Mouse (Mus musculus): ENCODE measurements around the gene Ptdss2.

Gene Ptdss2

DNA sequence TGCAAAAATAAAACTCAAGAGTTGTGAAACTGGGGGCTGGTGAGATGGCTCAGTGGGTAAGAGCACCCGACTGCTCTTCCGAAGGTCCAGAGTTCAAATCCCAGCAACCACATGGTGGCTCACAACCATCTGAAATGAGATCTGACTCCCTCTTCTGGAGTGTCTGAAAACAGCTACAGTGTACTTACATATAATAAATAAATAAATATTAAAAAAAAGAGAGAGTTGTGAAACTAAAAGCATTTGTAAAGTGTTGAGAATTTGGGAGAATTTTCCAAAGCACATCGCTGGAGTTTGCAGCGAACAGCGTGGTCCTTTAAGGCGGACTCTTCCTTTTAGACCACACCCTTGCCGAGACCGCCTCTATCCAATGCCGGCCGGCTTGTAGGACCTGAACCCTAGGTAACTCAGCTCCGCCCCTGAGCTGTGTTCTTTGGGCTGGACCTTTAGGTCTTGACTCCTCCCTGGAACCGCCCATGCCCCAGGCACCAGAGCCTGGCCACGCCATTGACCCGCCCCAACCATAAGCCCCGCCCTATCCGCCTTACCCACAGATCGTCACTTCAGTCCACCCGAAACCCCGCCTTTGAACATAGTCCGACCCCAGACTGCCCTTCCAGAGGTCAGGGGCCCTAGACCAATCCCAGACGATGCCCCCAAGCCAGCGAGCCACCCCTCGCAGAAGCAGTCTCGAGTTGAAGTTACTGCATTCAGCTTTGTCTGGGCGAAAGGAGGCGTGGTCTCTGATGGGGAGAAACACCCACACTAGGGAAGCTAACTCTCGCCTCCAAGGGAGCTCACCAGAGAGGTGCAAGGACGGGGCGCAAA, 721 bp downstream of the Ptdss2 start:
- DNase-seq (ENCODE audit: low spot score in 2 of 2) = peak; percentile 95

DNA sequence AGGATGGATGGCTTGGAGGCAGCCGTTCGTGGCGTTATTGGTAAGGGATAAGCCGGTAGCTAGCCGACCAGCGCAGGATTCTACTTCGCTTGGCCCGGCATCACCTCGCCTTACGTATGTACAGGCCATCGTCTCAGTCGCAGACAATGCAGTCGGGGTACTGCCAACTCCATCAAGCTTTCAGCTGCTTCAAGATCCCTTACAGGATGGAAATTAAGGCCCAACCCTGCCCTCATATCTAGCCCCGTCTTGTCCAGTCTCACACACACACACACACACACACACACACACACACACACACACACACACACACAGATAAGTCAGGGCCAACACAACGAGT, 1.3 kb downstream of the Ptdss2 start:
- DNase-seq (ENCODE audit: low spot score in 2 of 2) = no peak

DNA sequence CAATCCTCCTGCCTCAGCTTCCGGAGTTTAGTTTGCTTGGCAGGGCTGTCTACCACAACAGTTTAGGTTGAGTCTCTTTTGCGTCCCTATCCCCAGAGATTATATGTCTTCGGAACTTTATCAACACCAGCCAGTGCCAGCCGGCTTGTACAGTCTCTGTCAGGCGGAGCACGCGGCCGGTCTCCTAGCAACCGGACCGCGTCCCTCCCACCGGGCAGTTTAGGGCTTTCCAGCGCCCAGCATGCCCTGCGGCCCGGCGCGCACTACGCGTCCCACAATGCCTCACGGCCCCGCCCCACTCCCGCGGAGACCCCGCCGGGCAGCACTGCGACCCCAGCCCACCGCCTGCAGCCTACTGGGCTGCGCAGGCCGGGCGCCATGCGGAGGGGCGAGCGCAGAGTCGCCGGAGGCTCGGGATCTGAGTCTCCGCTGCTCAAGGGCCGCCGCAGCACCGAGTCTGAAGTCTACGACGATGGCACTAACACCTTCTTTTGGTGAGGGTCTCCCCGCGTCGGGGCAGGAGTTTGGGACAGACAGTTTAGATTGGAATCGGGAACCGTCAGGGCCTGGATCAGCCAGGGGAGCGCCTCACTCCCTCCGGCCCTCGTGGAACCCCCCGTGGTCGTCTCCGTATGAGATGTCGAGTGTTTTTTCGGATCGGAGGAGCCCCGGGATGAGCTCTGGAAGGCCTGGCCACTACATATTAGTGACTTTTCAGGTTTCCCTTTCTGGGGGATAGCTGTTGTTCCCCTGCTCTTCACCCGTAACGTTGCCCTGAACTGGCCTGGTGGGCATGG, 9.0 kb downstream of the Ptdss2 start:
- peak; percentile 79 to 88 for DNase-seq (ENCODE audit: low spot score in 2 of 2)

DNA sequence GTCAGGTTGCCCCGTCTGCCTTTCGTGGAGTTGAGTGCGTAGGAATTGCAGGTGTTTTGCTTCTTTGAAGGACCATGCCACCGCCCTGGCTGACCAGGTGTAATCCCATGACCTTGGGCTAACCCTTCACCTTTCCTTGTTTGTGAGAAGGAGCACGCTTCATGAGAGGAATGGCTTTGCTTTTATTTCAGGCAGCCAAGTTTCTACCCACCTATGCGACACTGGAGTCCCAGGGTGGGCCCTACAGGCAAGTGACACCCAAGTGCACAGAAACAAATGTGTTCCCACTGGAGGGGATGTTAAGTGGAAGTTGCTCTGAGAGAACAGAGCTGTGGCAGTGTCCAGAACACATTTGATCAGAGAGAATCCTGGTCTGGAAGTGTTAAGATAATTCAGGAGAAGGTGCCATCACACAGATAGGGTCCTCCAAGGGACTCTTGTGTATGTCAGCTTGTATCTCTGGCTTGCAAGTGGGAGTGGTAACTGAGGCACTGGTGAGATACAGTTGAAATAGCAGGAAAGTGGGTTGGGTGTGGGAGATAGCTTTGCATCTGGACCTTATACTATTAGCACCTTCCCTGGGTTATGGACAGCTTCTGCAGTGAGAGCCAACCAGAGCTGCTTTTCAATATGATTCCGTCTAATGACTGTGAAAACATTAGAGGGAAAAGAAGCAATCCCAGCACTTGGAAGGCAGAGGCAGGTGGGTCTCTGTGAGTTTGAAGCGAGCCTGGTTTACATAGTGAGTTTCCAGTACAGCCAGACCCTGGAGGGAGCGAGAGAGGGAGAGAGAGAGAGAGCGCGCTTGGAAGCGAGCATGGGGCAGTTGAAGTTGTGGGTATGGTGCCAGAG, 9.9 kb downstream of the Ptdss2 start:
- DNase-seq (ENCODE audit: low spot score in 2 of 2) = no peak

DNA sequence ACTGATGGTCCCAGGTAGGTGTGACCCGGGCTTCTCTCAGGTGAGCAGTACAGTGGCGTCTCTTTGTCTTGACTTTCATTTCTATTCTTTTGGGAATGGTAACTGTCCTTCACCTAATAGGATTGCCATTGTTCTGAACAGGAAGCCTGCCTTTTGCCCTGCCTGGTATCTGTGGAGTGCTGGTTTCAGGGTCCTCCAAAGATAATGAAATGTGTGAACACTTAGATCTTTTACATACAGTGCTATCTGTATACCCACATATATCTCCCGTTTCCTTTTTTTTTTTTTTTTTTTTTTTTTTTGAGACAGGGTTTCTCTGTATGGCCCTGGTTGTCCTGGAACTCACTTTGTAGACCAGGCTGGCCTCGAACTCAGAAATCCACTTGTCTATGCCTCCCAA, 19.1 kb downstream of the Ptdss2 start:
- no peak for DNase-seq (ENCODE audit: low spot score in 2 of 2)

DNA sequence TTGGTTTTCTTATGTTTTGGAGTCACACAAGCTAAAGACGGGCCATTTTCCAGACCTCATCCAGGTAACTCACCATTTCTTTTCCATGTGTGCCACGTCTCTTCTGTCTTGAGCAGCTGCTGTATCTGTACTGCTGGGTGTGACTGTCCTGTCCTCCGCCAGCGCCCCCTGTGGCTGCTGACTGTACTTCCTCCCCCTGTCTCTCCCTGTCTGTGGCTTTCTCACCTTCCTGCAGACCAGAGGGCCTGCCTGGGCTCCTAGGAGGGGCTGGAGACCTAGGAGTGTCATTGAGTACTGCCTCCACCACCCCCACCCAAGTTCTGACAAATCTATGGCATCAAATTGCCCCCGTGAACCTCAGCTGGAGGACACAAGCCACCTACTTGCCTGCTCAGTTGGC, 20.9 kb downstream of the Ptdss2 start:
- DNase-seq (ENCODE audit: low spot score in 2 of 2) = no peak

DNA sequence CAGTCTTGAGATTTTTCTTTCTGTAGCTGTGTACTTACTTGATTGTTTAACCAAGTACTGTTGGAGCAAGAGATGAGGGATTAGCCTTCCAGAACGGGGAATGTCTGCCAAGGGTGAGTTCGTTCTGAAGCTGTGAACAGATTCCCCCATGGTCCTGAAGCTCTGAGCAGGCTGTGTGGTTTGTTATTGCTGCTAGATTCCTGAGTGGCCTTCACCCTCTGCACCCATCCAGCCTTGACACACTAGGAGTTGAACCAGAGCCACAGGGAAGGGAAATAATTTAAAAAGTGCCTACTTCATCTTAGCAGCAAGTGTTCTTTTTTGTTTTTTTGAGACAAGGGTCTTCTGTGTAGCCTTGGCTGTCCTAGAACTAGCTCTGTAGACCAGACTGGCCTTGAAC, 21.7 kb downstream of the Ptdss2 start:
- no peak for DNase-seq (ENCODE audit: low spot score in 2 of 2)

DNA sequence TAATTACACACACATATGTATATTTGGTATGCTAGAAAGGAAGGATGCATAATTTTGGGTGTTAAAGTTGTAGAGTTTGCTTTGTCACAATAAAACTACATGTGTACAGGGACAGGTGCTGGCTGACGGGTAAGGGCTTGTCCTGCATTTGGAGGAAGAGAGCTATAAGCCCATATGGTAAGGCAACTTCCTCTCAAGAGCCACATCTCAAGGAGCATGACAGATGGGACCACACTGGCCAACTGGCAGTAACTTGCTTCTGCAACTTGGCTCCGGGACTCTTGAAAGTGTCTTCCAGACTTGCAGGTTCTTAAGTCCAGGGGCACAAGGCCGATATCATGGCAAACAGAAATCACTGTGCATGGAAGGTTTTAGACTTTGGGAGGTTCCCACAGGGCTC, 22.5 kb downstream of the Ptdss2 start:
- DNase-seq (ENCODE audit: low spot score in 2 of 2) = no peak

DNA sequence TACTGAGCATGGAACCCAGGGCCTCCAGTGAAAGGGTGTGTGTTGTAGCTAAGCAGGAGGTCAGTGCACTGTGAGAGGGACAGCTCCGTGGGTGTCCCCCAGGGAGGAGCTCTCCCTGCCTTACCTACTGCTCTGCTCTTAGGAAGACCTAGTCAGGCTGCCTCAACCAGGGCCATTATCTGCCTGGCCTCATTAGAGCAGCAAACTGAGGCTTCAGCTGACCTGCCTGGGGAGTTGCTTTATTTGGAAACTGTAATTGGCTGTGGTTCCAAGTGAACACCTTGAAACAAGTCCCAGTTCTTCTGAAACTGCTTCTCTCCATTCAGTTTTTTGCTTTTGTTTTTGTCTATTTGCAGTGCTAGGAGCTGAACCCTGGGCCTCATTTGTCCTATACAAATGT, 23.2 kb downstream of the Ptdss2 start:
- no peak for DNase-seq (ENCODE audit: low spot score in 2 of 2)

DNA sequence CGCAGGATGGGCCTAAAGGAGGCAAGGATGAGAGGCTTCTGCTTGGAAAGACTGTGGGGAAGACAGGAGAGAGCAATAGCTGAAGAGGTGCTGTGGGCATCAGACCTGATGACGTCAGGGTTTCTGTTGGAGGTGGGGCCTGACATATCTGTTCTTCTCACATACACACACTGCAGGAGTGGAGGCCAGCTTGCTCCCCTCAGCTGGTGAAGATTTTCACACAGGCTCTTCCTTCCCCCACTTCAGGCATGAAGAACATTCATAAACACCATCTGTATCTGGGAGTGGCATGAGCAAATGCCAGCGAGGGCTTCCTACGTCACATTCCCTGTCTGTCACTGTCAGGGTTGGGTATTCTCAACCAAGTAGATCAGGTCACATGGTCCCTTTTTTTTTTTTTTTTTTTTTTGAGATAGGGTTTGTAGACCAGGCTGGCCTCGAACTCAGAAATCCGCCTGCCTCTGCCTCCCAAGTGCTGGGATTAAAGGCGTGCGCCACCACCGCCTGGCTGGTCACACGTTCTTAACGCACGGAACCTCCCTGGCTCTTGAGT, 23.9 kb downstream of the Ptdss2 start:
- no peak for DNase-seq (ENCODE audit: low spot score in 2 of 2)

DNA sequence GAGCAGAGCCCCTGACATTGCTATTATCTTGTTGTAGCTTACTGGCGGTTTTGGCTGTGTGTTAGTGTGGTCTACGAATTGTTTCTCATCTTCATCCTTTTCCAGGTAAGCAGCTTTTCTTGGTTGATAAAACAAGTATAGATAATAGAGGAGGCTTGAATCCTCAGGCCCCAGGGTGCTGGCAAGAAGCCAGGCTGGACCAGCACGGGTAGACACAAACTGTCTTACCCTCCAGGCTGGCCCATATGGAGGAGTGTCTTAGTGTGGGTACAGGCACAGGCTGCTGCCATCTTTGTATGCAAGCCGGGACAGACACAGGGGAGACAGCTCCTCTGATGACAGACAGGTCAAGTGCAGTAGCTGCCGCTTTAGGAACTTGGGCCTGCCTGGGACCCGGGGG, 24.9 kb downstream of the Ptdss2 start:
- DNase-seq (ENCODE audit: low spot score in 2 of 2) = no peak

DNA sequence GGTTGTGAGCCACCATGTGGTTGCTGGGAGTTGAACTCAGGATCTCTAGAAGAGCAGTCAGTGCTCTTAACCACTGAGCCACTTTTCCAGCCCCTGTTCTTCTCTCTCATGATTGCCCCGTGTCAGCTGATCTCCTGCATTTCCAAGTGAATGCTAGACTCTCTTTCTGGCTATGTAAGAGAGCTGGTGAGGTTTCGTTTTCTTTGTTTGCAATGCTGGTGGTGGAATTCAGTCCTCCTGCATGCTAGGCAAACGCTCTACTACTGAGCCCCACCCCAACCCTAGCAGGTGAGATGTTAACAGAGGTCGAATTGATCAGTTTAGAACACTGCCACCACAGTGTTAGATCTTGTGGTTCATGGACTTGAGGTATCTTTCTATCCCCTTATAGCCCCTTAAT, 26.5 kb downstream of the Ptdss2 start:
- DNase-seq (ENCODE audit: low spot score in 2 of 2) = no peak

DNA sequence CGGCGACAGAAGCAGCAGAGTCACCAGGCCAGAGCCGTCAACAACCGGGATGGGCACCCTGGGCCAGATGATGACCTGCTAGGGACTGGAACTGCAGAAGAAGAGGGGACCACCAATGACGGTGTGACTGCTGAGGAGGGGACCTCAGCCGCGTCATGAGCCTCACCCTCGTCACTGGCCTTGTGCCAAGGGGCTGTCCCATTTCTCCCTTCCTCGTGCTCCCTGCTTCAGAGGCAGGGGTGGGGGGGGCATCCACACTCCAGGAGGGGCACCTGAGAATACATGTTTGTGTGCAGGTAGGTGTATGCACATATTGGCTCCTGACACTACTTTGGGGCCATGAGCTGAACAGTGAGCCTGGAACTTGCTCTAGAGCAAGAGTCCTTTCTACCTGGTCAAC, 33.2 kb downstream of the Ptdss2 start:
- DNase-seq (ENCODE audit: low spot score in 2 of 2) = no peak

DNA sequence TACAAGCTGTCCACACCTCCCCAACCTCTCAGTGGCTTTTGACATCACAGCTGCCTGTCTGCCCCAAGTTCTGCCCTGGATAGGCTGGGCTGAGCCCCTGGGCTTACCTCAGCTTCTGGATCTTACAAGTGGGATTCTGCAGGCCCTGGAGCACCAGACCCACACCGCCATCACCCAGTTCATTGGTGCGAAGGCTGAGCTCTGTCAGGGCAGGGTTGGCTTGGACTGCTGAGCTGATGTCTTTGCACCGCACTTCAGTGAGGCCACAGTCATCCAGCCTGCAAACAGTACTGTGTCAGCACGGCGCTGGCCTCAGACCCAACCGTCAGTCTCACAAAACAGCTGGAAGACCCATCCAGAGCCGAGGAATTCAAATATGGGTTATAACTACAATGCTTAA, 42.2 kb downstream of the Ptdss2 start:
- DNase-seq (ENCODE audit: low spot score in 2 of 2) = no peak

DNA sequence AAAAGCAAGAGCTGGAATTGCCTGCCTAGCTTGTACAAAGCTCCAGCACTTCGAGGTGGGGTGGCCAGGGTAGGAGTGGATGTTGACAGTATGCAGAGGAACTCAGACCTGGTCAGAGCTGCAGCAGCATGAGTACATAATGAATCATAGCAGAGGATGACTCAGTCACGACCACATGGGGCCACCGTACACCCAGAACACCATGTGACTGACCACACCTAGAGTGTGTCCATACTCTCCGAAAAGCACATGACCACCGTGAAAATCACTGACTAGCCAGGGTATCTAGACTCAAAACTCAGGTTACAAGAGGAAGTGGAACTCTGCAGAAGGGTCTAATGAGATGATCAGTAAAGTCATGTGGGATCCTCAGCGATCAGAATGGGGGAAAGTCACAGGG, 42.7 kb downstream of the Ptdss2 start:
- DNase-seq (ENCODE audit: low spot score in 2 of 2) = peak in 1 of 2 experiments; percentile 22

DNA sequence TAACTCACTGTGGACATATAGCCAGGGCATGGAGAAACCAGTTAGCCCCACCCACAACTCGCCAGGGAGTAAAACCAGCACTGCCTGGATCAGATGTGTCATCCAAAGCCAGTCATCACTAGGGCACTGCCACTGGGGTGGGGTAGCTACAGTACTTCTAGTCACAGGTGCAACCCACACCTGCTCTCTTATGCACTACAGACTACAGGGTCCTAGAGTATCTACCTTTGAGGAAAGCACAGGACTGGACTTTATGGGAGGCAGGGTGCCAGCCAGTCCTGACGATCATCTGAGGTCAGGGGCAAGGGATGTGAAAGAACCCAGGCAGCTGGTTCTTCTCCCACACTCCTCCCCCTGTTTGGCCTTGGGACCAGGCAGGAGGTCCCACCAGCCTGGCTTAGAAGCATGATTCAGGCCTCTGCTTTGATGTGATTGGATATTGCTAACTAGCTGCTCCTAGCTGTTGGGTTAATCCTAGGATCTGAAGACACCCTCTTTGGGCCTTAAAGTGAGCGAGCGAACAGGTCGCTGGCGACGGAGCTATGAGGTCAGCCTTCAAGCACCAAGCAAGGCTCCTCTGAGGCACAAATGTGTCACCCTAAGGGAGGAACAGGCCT, 45.8 kb downstream of the Ptdss2 start:
- peak; percentile 52 to 53 for DNase-seq (ENCODE audit: low spot score in 2 of 2)

DNA sequence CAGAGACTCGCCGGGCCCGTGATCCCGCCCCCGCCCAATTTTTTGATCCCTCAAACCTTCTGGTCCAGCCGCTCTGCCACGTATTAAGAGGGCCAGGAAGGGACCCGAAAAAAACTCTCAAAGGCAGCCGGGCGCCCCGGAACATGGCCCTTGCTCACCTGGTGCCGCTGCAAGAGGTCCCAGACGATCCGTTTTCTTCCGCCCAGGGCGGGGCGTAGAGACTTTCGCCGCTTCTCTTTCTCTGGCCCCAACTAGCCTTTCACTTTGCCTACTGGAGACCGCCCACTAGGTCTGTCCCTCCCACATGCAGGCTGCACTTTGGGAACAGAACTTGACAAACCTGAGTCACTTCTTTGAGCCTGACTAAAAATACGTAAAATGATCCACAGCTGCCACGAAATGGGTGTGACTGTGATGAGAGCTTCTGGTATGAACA, 46.4 kb downstream of the Ptdss2 start:
- DNase-seq (ENCODE audit: low spot score in 2 of 2) = peak; percentile 78 to 81

DNA sequence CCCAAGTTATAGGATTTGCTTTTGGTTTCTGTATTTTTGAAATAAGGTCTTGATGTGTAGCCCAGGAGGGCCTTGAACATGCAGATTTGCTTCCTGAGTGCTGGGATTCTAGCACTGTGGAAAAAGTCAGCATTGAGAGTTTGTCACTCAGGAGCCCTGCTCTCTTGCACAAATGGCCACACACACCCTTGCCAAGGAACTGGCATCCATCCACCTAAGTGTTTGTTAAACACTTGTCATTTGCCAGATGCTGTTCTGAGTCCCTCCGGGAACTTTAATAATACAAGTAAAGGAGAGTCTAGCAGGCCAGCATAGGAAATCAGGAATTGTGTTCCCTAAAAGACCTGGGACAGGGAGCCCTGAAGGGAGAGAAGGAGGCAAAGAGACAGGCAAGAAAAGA, 47.1 kb downstream of the Ptdss2 start:
- DNase-seq (ENCODE audit: low spot score in 2 of 2) = no peak

DNA sequence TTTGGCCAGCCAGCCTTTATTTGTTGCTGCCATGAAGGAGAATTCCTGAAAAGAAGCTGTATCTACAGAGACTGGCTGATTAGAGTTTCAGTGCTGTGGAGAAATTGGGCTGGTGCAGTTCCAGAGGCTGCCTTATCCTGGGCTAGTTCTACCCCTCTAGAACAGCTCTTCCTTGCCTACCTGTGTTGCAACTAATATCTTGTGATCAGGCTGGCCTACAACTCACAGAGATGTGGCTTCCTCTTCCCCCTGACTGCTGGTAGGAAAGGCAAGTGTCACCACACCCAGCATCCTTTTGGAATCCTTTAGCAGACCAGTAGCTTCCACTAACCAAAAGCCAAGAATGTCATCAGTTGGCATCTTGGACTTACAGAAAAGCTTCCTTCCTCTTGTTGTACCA, 47.7 kb downstream of the Ptdss2 start:
- DNase-seq (ENCODE audit: low spot score in 2 of 2) = no peak

DNA sequence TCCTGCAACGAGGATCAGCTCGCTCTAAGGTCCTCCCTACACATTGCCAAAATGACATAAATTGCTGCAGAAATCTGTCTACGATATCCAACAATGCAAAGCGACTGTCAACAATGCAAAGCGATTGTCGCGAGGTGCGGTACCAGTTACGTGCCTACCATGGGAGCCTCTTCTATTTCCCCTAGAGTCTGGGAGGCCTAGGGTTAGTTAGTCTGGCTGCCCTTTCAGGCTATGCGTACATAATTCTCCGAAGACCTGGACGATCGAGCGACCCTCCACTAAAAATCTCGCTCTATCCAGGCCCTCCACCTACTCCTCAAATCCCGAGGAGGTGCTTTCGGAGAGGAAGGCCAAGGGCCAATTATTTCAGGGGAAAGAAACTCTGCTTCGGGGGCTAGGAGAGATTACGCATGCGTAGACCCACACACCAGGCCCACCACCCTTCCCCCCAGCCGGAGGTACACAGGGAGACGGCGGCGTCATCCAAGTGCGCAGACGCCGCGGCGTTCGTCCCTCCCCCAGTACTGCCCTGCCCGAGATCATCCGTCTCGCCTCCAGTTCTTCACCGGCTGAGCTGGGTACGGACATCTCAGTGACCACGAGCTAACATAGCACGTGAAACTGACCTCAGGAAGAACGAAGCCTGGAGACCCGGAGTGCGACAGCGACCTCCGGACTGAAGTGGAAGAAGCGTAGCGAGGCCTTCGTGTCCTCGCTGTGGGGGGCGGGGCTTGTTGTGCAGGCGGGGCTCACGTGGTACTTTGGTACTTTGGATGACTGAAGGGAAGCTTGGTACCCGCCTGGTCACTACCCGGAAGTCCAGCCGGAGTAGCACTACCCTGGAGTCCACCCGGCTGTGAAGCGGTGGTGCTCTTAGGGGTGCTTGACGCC, 50.2 kb downstream of the Ptdss2 start, which contains the start of gene Rnh1:
Rnh1 (minus strand) TSS at position 742 of the 891 bp plus-strand sequence.
- DNase-seq (ENCODE audit: low spot score in 2 of 2) = peak; percentile 93
